Mouse (Mus musculus) heart, postnatal 36 days (tissue): ENCODE measurements around the gene Zfyve27. TPM values are rescaled to one million over a fixed set of nuclear protein-coding genes. Genes with fewer than 3 reads are reported as not detected.
A peak's percentile ranks its signal among the peaks of the same experiment; 100 is the strongest.

ENCODE experiments used
- DNase-seq, 2 experiments: peaks; one replicate each; pipeline ENCODE4 v3.0.0; 2021 to 2022
- intact Hi-C: fragments of 180-260 bp; cut with DNase I; formaldehyde crosslinking; loops from one replicate; pipeline ENCODE4 v1.15.1; 2025
- total RNA-seq, 2 experiments: library from RNA; stranded (reverse); gene quantifications; 2 replicates each; pipeline ENCODE4 v1.2.3; 2021

Zfyve27 gene
- total RNA-seq: 10 to 100 TPM; 25.6 to 25.8 TPM

- no peak for DNase-seq
- intact Hi-C loops: no loop called here
Measured at GRCm38 (mm10) chr19:42163764-42164163, at the start of gene Zfyve27. TSS of gene Zfyve27 (plus strand) at chr19:42163951.

- intact Hi-C loops: no loop called here
- DNase-seq: no peak
Measured at GRCm38 (mm10) chr19:42115783-42116335, 47.9 kb upstream of the Zfyve27 start.

GRCm38 (mm10) chr19:42118142-42118541 is 45.6 kb upstream of the Zfyve27 start:
- DNase-seq: no peak
- intact Hi-C loops: no loop called here

- DNase-seq: no peak
- intact Hi-C loops: no loop called here
Measured at GRCm38 (mm10) chr19:42118596-42118995, 45.2 kb upstream of the Zfyve27 start.

- DNase-seq: no peak
- intact Hi-C loops: no loop called here
Measured at GRCm38 (mm10) chr19:42120451-42120850, 43.3 kb upstream of the Zfyve27 start.

GRCm38 (mm10) chr19:42124684-42125083 is 39.1 kb upstream of the Zfyve27 start:
- DNase-seq: no peak
- intact Hi-C loops: no loop called here

GRCm38 (mm10) chr19:42125501-42126218 is 38.1 kb upstream of the Zfyve27 start:
- intact Hi-C loops: no loop called here

GRCm38 (mm10) chr19:42126219-42126605 is 37.5 kb upstream of the Zfyve27 start:
- no peak for DNase-seq
- intact Hi-C loops: no loop called here

More at GRCm38 (mm10) chr19:42125501-42126218, 38.1 kb upstream of the Zfyve27 start:
- DNase-seq: no peak

GRCm38 (mm10) chr19:42127024-42127423 is 36.7 kb upstream of the Zfyve27 start:
- DNase-seq: no peak
- intact Hi-C loops: no loop called here

- intact Hi-C loops: loop anchor here (2.0 kb wide), 2 partner anchors 15 to 37 kb away; partner anchors contain the start of gene Pi4k2a
- no peak for DNase-seq
Measured at GRCm38 (mm10) chr19:42128052-42128740, 35.6 kb upstream of the Zfyve27 start.

GRCm38 (mm10) chr19:42128787-42129508 is 34.8 kb upstream of the Zfyve27 start, which contains the start of gene Avpi1:
TSS of gene Avpi1 (minus strand) at chr19:42129059.
- intact Hi-C loops: loop anchor here (2.0 kb wide), 2 partner anchors 14 to 38 kb away; partner anchors contain the start of gene Pi4k2a
- peak; percentile 94 to 97 for DNase-seq

GRCm38 (mm10) chr19:42129509-42130293 is 34.0 kb upstream of the Zfyve27 start:
- intact Hi-C loops: loop anchor here (2.0 to 5.0 kb wide), 3 partner anchors 13 to 39 kb away; partner anchors contain the start of gene Pi4k2a
- no peak for DNase-seq

GRCm38 (mm10) chr19:42130294-42130606 is 33.5 kb upstream of the Zfyve27 start:
- intact Hi-C loops: loop anchor here (5.0 kb wide), 1 partner anchor 37 kb away; no protein-coding TSS in a partner anchor

GRCm38 (mm10) chr19:42131101-42131500 is 32.6 kb upstream of the Zfyve27 start:
- peak in 1 of 2 experiments; percentile 22 for DNase-seq
- intact Hi-C loops: loop anchor here (5.0 kb wide), 1 partner anchor 36 kb away; no protein-coding TSS in a partner anchor

More at GRCm38 (mm10) chr19:42130294-42130606, 33.5 kb upstream of the Zfyve27 start:
- no peak for DNase-seq

GRCm38 (mm10) chr19:42135070-42135469 is 28.7 kb upstream of the Zfyve27 start:
- DNase-seq: no peak

GRCm38 (mm10) chr19:42136126-42136525 is 27.6 kb upstream of the Zfyve27 start:
- intact Hi-C loops: no loop called here
- DNase-seq: no peak

More at GRCm38 (mm10) chr19:42135070-42135469, 28.7 kb upstream of the Zfyve27 start:
- intact Hi-C loops: no loop called here

GRCm38 (mm10) chr19:42137167-42137672 is 26.5 kb upstream of the Zfyve27 start:
- intact Hi-C loops: no loop called here
- DNase-seq: no peak

- DNase-seq: no peak
- intact Hi-C loops: no loop called here
Measured at GRCm38 (mm10) chr19:42138517-42139285, 25.1 kb upstream of the Zfyve27 start.
